Mouse (Mus musculus) hindbrain, embryonic 16.5 days (tissue): ENCODE results near the gene 9130213A22Rik. TPM values are rescaled to one million over a fixed set of nuclear protein-coding genes. Genes with fewer than 3 reads are reported as not detected.
A peak's percentile ranks its signal among the peaks of the same experiment; 100 is the strongest.

Experiments
- ATAC-seq: fragments of 200-750 bp; cut with Nextera tagmentation; 2 replicates; pipeline ENCODE4 v1.8.0; 2017; ENCODE audit warnings: moderate TSS enrichment, moderate library complexity
- H3K27ac ChIP-seq: fragments of 300-500 bp; sonication (generic); 2 replicates; pipeline ENCODE4 v1.5.1; 2014; ENCODE audit warnings: low read depth, mild to moderate bottlenecking, control low read depth, low read length, moderate library complexity
- H3K27me3 ChIP-seq: fragments of 300-500 bp; sonication (generic); replicated peaks from 2 replicates; pipeline ENCODE4 v1.6.1; 2014; ENCODE audit warnings: low read length; ENCODE audit not compliant: control insufficient read depth, insufficient read depth
- H3K36me3 ChIP-seq: fragments of 300-500 bp; sonication (generic); 2 replicates; pipeline ENCODE4 v1.6.1; 2014; ENCODE audit warnings: mild to moderate bottlenecking, low read length, moderate library complexity, mixed read lengths; ENCODE audit not compliant: control insufficient read depth, insufficient read depth
- H3K4me1 ChIP-seq: fragments of 300-500 bp; sonication (generic); 2 replicates; pipeline ENCODE4 v1.6.1; 2014; ENCODE audit warnings: low read depth, low read length; ENCODE audit not compliant: control insufficient read depth, insufficient read depth
- H3K4me2 ChIP-seq: fragments of 300-500 bp; sonication (generic); 2 replicates; pipeline ENCODE4 v1.6.1; 2014; ENCODE audit warnings: mild to moderate bottlenecking, low read length, control low read depth, moderate library complexity
- H3K4me3 ChIP-seq: fragments of 300-500 bp; sonication (generic); 2 replicates; pipeline ENCODE4 v1.5.1; 2014; ENCODE audit warnings: mild to moderate bottlenecking, low read length, control low read depth, moderate library complexity
- H3K9ac ChIP-seq: fragments of 300-500 bp; sonication (generic); 2 replicates; pipeline ENCODE4 v1.6.1; 2014; ENCODE audit warnings: low read depth, mild to moderate bottlenecking, control low read depth, low read length, moderate library complexity
- H3K9me3 ChIP-seq: fragments of 300-500 bp; sonication (generic); 2 replicates; pipeline ENCODE4 v1.6.1; 2014; ENCODE audit warnings: mild to moderate bottlenecking, low read length, moderate library complexity; ENCODE audit not compliant: control insufficient read depth
- WGBS: fragments of 180-500 bp; shearing (Covaris S2); extraction: QIAGEN DNeasy Blood & Tissue Kit; methylation state at CpG from one replicate; pipeline ENCODE4 v1.1.7; 2014; 5-methylcytosine and 5-hydroxymethylcytosine counted together
- polyA plus RNA-seq: library from polyadenylated mRNA; unstranded; fragments of >200 nt; fragmentation: Nextera tagmentation; extraction: Ambion mirVana; gene quantifications from 2 replicates; pipeline ENCODE4 v1.2.1, GENCODE M21; 2015

9130213A22Rik gene
- polyA plus RNA-seq, 1 experiment from 2014 or later = 1.2 TPM

- H3K9me3 ChIP-seq = no peaks in the 10 kb centered on the region
- ATAC-seq = peak; percentile 90
- no peaks in the 10 kb centered on the region for H3K27me3 ChIP-seq
- H3K27ac ChIP-seq = peak within 1 kb of the TSS; percentile 93
- peak within 1 kb of the TSS; percentile 88 for H3K9ac ChIP-seq
- under 1% methylated on average over 47 of the region's 47 CpGs for WGBS
- H3K4me1 ChIP-seq = peaks cover 33% of the 10 kb centered on the region
- no peaks in the 10 kb centered on the region for H3K36me3 ChIP-seq
- H3K4me2 ChIP-seq = peak within 1 kb of the TSS; percentile 76
- H3K4me3 ChIP-seq = peak within 1 kb of the TSS; percentile 56
Measured at GRCm38 (mm10) chr11:69070590-69071222, 51.7 kb downstream of the 9130213A22Rik start, which contains the start of gene Tmem107. TSS of gene Tmem107 (plus strand) at chr11:69070806.

GRCm38 (mm10) chr11:69070093-69070492, 52.3 kb downstream of the 9130213A22Rik start:
- Histone ChIP-seq H3K9me3 (no peaks in the 10 kb centered on the region), H3K27ac (peak overlapping the region; percentile 93), H3K4me3 (peak overlapping the region; percentile 56), H3K9ac (peak overlapping the region; percentile 88), H3K36me3 (no peaks in the 10 kb centered on the region), H3K27me3 (no peaks in the 10 kb centered on the region), H3K4me2 (peak overlapping the region; percentile 76), H3K4me1 (peaks cover 33% of the 10 kb centered on the region)
- ATAC-seq = no peak; the same call in 1 of the 2 replicates
- under 1% methylated on average over 13 of the region's 13 CpGs for WGBS

Other genes starting within 250 kb of the 9130213A22Rik start
- 0.04 TPM in 1 of 2 replicates, not detected in the other for gene Rnf222, start 234.0 kb downstream of the 9130213A22Rik start, polyA plus RNA-seq
- gene Rpl26, start 221.0 kb downstream of the 9130213A22Rik start, polyA plus RNA-seq = 487 and 500 TPM in 2 replicates
- gene Odf4, start 195.5 kb downstream of the 9130213A22Rik start, polyA plus RNA-seq = 0.34 and 0.67 TPM in 2 replicates
- gene Arhgef15, start 165.1 kb downstream of the 9130213A22Rik start, polyA plus RNA-seq = 27.2 and 33.9 TPM in 2 replicates
- gene Slc25a35, start 154.5 kb downstream of the 9130213A22Rik start, polyA plus RNA-seq = 2.3 and 3.4 TPM in 2 replicates
- 30.0 and 36.9 TPM in 2 replicates for gene Rangrf, start 147.4 kb downstream of the 9130213A22Rik start, polyA plus RNA-seq
- 12.9 and 16.4 TPM in 2 replicates for gene Pfas, start 114.1 kb downstream of the 9130213A22Rik start, polyA plus RNA-seq
- gene Ctc1, start 106.7 kb downstream of the 9130213A22Rik start, polyA plus RNA-seq = 62.9 and 66.0 TPM in 2 replicates
- 26.9 and 32.2 TPM in 2 replicates for gene Aurkb, start 76.9 kb downstream of the 9130213A22Rik start, polyA plus RNA-seq
- gene Borcs6, start 62.9 kb downstream of the 9130213A22Rik start, polyA plus RNA-seq = 18.1 and 20.9 TPM in 2 replicates
- gene Tmem107, start 51.8 kb downstream of the 9130213A22Rik start, polyA plus RNA-seq = 38.6 and 42.6 TPM in 2 replicates
- 402 and 475 TPM in 2 replicates for gene Vamp2, start 34.1 kb downstream of the 9130213A22Rik start, polyA plus RNA-seq
- gene Per1, start 27.4 kb downstream of the 9130213A22Rik start, polyA plus RNA-seq = 11.1 and 11.2 TPM in 2 replicates
- gene Hes7, start 2.2 kb downstream of the 9130213A22Rik start, polyA plus RNA-seq = 1.4 and 1.8 TPM in 2 replicates
- gene Aloxe3, start 3.3 kb upstream of the 9130213A22Rik start, polyA plus RNA-seq = 8.1 and 8.5 TPM in 2 replicates
- 0.65 and 0.95 TPM in 2 replicates for gene Alox12b, start 34.4 kb upstream of the 9130213A22Rik start, polyA plus RNA-seq
- 0.73 and 0.84 TPM in 2 replicates for gene Alox8, start 75.3 kb upstream of the 9130213A22Rik start, polyA plus RNA-seq
- gene Gucy2e, start 114.4 kb upstream of the 9130213A22Rik start, polyA plus RNA-seq = 0.51 and 0.69 TPM in 2 replicates
- 15.5 and 16.4 TPM in 2 replicates for gene Cntrob, start 201.2 kb upstream of the 9130213A22Rik start, polyA plus RNA-seq
- 177 and 185 TPM in 2 replicates for gene Trappc1, start 201.4 kb upstream of the 9130213A22Rik start, polyA plus RNA-seq
- 4.9 and 6.0 TPM in 2 replicates for gene Kcnab3, start 203.7 kb upstream of the 9130213A22Rik start, polyA plus RNA-seq
- 239 and 257 TPM in 2 replicates for gene Rnf227, start 217.9 kb upstream of the 9130213A22Rik start, polyA plus RNA-seq
- 68.0 and 73.2 TPM in 2 replicates for gene Chd3, start 246.8 kb upstream of the 9130213A22Rik start, polyA plus RNA-seq